Mouse (Mus musculus): ENCODE results near the gene Insig1.

Insig1 gene

DNA sequence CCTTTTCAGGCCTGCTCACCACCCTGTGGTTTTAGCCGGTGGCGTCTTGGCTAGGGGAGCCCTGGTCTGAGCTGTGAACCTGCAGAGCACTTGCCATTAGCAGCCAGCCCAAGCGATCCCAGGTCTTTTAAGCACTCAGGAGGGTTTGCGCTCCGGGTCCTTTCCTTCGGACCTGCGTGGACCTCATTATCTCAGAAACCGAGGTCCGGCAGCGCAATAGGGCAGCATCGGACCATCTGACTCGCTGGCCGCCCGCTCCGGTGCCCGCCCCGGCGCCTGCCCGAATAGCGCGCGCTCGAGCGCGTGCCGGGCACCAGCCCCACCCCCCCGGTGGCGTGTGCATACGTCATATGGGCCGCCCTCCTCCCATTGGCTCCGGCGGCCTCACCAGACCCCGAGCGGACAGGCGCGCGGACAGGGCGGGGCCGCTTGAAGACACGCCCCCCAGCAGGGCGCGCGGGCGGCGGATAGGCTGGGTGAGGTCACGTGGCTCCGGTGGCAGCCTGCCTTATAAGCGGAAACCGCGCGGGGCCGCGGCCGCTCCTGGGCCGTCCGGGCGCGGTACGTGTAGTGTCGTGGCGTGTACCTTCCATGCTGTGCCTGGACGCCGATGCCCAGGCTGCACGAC is at the start of gene Insig1:
Insig1 (plus strand) TSS at position 536 of the 628 bp plus-strand sequence.
- peak; percentile 90 for DNase-seq (ENCODE audit: low read depth)

DNA sequence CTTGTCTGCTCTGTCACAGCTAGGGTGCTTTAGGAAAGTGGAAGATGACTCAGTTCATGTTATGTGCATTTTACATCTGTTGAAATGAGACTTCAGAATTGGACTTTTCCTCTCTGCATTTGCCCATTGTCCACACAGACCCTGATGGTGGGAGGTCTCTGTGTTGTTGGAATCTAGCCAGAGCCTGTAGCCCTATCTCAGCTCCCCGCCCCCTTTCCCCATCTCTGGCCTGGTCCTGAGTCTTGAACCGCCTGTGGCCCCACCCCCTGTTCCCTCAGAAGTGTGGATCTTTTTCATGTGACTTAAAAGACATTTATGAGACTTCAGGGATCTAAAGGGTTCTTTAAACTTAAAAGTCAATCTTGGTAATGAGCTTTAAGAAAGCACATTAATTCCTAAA is 47.7 kb upstream of the Insig1 start:
- DNase-seq (ENCODE audit: low read depth), result no peak

DNA sequence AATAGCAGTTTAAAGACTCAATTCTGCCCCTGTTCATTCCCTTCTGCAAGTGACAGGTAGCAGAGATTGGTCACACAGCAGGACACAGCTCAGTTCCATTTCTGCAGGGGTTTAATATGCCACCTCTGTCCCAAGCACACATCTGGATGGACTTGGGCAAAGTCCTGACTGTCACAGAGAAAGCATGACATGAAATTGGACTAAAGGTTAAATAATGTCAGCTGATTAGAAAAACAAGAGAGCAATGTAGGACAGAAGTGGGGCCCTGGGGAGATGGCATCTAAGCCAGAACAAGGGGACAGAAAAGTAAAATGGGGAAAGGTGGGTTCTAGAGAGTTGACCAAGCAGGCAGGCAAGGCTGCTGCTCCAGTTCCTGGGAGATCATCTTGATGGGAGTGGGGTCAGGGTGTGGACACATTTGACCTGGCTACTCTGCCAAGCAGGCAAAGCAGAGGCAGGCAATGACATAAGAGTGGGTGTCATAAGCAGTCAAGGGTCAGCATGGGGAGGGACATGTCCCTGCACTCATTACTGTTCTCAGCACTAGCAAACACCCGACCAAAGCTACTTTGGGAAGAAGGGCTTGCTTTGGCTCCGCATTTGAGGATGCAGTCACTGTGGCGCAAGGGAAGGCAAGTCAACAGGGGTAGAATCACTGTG is 39.5 kb upstream of the Insig1 start:
- no peak for DNase-seq (ENCODE audit: low read depth)

DNA sequence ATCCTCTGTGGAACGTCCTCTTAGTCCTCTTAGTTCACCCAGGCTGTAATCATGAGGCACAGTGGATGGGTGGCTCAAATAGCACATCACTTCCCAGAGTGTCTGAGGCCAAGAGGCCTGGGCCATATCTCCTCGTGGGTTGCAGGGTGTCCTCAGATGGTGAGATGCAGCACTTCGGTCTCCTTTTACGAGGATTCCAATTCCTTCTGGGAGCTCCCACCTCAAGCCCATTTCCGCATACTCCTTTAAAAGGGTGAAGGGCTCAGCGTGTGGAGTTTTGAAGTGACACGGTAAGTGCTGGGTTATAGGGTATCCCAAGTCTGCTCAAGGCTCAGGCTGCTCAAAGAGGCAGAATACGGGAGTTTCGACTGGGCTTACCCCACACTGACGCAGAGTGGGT is 38.3 kb upstream of the Insig1 start:
- DNase-seq (ENCODE audit: low read depth), result no peak

DNA sequence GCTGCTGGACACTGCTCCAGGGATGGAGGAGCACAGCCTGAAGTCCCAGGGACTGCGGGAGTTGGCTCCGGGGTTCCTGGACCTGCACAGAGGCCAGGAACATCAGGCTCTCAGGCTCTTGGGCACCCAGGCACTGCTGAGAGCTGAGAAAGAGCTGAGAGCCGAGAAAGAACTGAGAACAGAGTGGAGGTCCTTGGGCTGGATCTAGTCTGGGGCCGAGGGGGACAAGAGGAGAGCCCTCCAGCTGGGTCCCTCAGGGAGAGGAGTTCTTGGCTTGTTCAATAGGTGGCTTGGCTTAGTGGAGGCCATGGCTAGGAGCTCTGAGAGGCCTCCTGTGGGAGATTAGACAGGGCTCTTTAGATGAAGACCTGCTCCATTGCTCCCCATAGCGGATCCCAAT is 37.9 kb upstream of the Insig1 start:
- DNase-seq (ENCODE audit: low read depth), result no peak

DNA sequence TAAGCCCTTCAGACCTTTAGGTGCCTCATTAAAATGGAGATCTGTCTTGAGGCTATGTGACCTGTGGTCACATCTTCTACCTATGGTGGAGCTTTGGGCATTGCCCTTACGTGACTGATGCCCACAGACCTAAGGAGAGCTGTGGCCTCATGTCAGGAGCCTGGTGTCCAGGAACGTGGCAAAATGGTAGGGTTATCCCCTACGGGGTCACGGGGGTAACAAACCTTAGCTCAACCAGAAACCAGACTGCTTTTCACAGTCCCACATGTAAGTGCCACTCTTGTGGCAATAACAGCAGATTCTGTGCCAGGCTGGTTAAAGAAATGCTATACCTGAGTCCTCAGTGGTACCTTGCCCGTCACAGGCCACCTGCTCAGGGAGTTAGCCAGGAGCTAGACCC is 37.3 kb upstream of the Insig1 start:
- no peak for DNase-seq (ENCODE audit: low read depth)

DNA sequence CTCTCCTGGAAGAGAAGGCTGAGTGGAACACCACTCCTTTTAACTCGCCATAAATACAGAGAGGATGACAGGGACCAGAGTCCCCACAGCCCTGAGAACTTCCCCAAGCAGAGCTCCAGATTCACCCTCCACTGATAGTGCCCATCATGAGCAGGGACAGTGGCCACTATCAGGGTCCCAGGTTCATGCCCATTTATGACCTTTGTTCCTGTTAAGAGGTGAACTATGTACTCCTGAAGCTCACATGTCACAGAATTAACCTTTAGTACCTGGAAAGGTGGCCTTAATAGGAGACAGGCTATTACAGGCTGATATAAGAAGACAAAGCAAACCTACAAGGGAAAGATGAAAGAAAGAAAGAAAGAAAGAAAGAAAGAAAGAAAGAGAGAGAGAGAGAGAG is 35.2 kb upstream of the Insig1 start:
- DNase-seq (ENCODE audit: low read depth), result no peak

DNA sequence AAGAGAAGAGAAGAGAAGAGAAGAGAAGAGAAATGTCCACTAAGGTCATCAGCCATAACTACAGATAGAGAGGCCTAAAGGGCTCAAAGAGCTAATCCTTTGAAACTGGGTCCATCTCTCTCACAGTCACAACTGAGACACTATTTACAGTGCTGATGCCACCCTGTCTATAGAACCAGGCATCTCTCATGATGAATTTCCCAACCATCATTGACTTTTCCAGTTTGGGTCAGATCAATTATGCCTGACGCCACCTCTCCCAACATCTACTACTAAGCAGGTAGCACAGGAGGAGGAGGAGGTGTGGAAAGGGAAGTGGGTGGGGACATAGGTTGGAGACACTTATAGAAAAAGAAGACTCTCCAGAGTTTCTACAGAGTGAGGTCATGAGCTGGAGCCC is 34.6 kb upstream of the Insig1 start:
- no peak for DNase-seq (ENCODE audit: low read depth)

DNA sequence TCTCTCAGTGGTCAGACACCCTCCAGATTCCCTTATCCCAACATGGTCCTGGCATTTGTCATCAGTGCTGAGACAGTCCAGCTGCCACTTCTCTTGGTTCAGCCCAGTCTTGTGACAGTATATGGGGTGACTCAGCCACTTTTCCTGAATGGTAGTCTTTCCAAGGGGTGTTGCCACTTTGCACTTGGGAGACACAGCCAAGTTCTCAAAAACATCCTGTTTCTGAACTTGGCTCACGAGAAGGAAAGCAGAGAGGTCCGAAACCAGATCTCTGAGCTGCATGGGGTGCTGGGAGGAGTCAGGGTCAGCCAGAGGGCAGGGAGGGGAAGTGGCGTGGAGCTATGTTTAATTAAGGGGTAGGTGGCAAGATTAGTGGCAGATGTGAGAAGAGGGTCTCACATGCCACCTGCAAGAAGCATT is 34.0 kb upstream of the Insig1 start:
- no peak for DNase-seq (ENCODE audit: low read depth)

DNA sequence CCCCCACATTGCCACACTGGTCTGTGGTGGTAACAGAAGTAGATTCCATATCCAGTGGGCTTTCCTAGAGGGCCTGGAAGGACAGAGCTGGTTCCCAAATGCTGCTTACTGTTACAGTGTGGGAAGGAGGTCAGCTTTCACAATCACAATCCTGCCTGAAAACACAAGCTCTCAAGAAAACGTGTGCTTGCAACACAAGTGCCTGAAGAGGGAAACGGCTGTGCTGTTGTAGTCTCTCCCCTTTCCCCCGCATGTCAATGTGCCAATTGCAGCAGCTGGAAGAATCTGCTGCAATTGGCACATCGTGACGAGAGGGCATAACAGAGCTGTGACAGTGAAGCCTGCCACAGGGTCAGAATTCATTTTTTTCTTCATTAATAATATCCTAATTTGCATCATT is 33.5 kb upstream of the Insig1 start:
- no peak for DNase-seq (ENCODE audit: low read depth)

DNA sequence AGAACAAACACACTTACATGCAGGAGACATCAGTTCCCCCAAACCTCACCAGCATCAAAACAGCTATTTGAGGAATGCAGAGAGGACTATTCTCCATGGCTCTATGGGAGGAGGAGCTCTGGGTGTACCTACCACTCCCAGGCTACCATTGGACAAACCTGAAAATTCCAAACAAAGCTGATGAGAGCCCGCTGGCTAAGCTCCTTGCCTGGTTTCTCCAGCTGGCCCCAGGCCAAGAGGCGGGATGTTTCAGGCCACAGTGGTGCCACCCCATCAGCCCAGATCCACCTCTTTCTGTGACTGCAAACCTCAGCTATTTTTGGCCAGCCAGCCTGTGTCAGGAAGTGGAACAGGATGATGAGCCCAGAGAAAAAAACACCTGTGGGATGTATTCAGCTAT is 33.0 kb upstream of the Insig1 start:
- DNase-seq (ENCODE audit: low read depth), result no peak

DNA sequence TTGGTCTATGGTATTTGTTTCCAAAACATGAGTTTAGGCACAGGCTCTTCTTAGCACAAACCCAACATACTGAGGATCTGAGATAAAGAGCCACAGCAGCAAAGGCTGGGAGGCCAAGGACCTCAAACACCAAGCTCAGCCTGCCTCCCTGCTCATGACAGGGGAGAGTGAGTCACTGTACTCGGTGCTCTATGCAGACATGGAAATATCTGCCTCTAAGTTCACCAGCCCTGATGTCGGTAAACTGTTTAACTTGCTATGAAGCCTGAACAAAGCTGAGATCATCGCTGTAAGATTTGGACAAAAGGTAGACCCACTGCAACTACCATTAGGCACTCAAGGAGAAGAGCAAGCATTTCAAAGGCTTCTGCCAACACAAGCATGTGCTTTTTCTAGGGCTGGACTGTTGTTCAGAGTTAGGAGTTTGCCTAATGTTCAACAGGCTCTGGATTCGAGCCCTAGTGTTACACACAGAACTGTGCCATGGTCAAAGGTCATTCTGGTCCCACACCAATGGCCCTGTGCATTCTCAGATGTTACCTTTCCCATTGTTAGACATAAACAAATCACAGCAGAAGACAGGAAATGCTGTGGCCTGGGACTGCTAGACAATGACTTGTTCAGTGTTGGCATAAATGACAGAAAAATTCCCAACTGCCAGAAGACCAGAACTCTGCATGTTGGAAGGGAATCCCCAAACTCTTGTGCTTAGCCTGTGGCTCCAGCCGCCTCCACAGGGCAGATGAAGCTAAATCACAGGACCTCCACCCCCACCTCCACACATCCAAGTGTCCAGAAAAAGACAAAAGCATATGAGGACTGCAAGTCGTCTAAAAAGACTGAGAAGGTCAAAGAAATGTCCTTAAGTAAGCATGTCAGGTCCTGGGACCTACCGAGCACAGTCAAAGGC is 31.2 kb upstream of the Insig1 start:
- no peak for DNase-seq (ENCODE audit: low read depth)

DNA sequence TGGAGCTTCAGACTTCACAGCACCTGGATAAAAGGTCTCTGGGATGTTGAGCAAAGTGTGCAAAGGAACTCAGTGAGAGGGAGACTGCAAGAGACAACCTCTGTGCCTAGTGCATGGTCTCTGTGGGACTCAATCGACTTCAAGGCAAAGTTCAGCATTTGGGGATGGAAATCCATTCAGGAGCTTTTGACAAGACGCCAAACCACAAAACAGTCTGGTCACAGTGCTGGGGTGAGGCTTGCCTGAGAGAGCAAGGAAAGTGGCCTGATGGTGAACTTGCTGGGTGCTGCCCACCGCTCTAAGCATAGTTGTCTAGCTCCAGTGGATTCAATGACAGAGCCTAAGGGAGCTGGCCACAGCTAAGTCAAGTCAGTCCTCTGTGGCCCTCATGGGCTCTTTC is 30.4 kb upstream of the Insig1 start:
- DNase-seq (ENCODE audit: low read depth), result no peak

DNA sequence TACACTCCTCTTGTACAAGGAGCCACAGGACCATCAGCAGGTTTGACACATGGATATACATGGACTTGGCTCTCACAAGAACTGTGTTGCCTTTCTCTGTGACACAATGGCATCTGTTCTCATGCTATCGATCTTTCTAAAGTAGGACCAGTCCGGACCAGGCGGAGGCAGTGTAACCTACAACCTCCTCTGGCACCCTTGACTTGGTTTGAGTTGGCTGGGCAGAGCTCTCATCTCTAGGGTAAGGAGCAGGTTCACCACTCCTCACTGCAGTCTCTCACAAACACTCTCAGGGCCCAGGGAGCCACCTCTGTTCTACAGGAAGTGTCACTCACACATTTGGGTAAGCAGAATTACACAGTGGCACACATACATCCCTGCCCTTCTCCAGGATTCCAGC is 29.1 kb upstream of the Insig1 start:
- no peak for DNase-seq (ENCODE audit: low read depth)

DNA sequence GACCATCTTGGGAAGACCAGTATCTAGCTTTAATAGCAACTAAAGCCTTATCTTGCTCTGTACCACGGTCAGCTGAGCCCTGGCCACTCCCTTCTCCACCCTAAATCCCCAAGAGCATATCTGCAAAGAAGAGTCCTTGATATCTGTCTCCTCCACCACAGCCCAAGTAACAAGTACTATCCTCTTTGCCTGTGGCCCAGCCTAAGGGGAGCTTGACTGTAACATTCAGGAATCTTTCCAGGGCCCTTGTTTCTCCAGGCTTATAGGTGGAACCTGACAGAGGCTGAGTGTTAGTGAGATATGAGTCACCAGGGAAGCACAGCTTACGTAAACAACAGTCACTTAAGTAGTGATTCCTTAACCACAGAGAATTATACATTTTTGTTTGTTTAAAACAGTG is 28.4 kb upstream of the Insig1 start:
- no peak for DNase-seq (ENCODE audit: low read depth)

DNA sequence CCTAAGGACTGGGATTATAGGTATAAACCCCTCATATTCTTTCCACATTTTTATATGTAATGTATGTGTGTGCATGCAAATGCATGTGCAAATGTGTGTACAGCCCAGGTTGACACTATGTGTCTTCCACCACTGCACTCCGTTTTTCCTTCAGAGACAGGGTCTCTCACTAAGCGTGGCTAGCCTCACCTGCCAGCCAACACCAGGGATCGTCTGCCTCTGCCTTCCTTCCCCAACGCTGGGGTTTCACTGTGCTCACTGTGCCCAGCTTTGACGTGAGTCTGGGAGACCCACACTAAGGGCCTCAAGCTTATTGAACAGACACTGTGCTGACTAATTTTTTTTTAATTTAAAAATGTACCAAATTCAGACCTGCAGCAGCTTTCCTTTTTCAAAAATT is 27.8 kb upstream of the Insig1 start:
- no peak for DNase-seq (ENCODE audit: low read depth)

DNA sequence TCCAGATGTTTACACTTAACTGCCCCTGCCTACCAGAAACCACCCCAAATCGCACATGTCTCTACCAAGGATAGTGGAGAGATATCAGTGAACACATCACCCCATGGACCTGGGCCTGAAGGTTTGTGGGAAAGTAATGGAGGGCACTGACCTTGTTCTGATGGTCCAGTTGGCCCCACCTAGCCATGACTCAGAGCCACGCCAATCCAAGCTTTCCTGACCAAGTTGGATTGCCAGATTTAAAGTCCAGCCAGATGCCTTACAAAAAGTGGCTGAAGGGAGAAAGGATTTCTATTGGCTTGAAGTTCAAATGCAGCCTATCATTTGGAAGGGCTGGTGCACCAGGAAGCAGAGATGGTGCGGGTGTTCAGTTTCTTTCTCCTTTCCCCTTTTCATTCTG is 24.2 kb upstream of the Insig1 start:
- no peak for DNase-seq (ENCODE audit: low read depth)

DNA sequence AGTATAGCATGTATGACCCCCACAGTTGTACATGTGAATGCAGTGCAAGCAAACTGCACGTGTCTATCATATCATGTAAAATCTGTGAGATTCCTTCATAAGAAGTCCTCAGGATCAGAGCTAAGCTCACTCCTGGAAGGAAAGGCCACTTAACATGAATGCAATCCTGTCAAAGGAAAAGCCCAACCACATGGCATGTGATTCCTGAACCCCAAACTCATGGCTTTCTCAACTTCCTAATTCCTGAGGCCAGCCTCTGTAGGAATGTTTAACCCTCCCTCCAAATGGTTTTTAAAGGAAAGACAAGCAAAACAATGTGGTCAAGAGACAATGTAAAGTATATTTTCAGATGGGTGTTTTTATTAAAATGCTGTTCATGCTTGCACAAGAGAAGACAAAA is 23.2 kb upstream of the Insig1 start:
- DNase-seq (ENCODE audit: low read depth), result no peak

DNA sequence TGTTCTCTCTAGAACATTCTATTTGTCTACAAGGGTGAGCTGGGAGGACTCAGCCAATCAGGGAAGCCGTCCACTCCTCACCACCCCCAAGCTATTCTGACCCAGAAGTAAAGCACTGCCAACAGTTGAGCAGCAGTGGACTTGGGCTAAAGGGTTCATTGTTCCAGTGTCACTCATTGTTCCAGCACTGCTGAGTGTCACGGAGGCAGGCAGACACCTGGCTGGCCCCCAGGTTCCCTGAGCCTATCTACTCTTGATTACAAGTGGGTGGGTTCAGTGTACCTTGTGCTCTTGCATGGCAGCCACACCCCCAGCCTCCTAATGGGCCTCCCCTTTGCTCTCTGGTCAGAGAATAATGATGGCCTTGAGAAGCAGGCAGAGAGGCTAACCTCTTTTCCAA is 15.7 kb upstream of the Insig1 start:
- no peak for DNase-seq (ENCODE audit: low read depth)

DNA sequence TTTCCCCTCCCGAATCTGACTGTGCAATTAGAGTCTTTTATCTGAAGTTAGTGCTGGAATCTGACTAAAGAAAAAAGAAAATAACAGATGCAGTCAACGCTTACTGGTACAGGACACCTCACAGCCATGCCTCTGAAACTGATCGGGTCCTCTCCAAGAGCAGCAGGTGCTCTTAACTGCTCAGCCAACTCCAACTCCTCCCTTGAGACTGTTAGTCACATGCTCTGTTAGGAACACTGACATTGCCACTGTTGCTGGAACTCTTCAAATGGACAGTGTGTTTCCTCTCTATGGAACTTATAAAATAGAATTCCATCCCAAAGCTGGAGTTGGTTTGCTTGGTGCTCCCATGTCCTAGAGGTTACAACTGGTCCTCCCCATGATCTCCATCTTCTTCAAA is 14.3 kb upstream of the Insig1 start:
- no peak for DNase-seq (ENCODE audit: low read depth)

DNA sequence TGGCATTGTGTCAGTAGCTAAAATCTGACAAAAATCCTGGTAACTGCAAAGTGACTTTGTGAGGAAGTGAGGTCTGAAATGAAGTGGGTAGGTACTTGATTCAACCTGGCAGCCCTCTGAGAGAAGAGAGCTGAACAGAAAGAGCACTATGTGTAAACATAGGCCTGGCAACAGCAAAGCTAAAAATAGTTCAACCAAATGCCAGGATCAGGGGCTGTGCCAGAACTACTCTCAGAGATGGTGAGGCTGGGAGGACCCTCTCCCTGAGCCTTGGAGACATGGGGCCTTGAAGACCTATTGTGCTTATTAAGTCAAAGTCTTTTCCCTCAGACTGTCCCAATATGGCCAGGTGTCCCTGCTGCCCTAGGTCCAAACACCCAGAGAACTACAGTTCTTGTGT is 10.7 kb upstream of the Insig1 start:
- DNase-seq (ENCODE audit: low read depth), result no peak

DNA sequence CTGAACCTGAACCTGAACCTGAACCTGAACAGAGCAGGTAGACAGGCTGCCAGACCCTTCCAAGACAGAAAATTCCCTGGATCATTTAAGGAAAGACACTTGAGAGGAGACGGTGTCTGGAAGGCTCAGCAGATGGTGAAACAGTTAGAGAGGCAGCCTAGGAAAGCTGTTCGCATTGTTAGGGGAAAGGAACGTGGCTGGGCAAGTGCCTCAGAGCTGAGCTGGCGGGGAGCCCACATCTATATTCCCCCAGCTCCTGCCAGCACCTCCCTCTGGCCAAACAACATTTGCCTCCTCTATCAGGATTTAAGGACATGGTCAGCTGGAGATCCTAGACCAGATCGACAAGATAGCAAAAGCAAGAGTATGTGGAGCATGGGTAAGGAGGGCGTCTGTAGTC is 10.2 kb upstream of the Insig1 start:
- no peak for DNase-seq (ENCODE audit: low read depth)

DNA sequence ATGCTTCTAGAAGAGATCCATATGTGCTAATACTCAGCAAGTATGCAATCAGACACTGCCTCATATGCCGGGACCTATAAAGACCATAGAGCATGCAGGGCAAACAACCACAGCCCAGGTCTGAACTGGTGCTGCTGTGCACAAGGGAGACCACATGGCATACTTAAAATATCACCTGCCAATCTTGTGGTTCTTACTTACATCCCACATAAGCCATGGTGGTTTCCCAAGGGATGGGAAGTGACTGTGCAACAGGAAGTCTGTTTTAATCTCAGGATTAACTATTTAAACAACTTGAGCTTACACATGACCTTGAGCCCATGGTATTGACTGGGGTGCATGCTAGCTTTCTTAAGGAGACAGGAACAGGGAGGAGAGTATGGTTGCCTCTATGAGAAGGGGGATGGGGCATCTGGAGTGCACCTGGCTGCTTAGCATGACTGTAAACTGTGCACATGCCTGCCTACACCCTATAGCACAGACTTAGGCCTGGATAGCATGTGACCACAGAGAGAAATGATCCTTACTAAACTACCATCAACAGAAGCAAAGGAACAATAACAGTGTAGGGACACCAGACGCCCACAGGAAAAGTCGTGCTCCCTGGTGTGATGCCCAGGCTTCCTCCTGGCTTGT is 7.1 kb upstream of the Insig1 start:
- no peak for DNase-seq (ENCODE audit: low read depth)
